Comparison of ENCODE assay signal across 23 mouse cellular contexts in the genomic region with DNA sequence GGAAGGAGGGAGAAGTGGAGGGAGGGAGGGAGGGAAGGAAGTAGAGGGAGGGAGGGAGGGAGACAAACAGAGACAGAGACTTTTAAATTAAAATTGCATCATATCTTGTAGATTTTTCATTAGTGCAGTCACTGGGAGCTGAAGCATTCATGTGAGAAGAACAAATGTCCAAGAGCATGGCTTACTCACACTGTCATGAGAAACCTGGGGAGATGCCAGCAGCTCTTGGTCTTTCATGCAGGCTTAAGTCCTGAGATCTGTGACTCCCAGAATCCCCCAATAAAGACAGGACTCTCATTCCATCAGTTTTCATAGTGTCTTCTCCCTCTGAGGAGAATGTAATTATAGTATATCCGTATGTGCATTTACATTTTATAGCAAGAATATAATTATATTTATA. TPM values are rescaled to one million over a fixed set of nuclear protein-coding genes. Genes with fewer than 3 reads are reported as not detected.
DNase-seq lines count a peak whose midpoint lies in the region; ATAC-seq and TF ChIP-seq lines count a peak whose summit lies in the region.
"Had no signal": no experiment of that assay in that cellular context is flagged by ENCODE, and none has a peak within 500 bp of the region (broad histone marks: within the 10 kb centered on the region; RNA-seq: fewer than 3 reads in every experiment).

No protein-coding gene starts in this region.

- no peaks in the 10 kb centered on the region for H3K36me3 ChIP-seq in heart, embryonic 10.5 days
- H3K36me3 ChIP-seq in lung, postnatal 0 days (ENCODE audit: insufficient read depth, low read length), result no peaks in the 10 kb centered on the region
- H3K36me3 ChIP-seq in C2C12 (ENCODE audit: control insufficient read depth, insufficient read depth), result no peaks in the 10 kb centered on the region
- no peaks in the 10 kb centered on the region for H3K36me3 ChIP-seq in intestine, embryonic 16.5 days (ENCODE audit: control insufficient read depth, insufficient read depth, low read length)
- H3K36me3 ChIP-seq: G1E; heart, embryonic 13.5 days; limb, embryonic 13.5 days; midbrain, embryonic 13.5 days; neural tube, embryonic 15.5 days; stomach, embryonic 15.5 days had no signal

- no peak for TF ChIP-seq EP300 in lung, postnatal 0 days (IDR thresholded peaks at IDR 0.05)

- no peak overlapping the region for H3ac ChIP-seq in C2C12 (ENCODE audit: control insufficient read depth, insufficient read length, low read depth)

- no peaks in the 10 kb centered on the region for H3K4me1 ChIP-seq in heart, embryonic 10.5 days
- H3K4me1 ChIP-seq in lung, postnatal 0 days (ENCODE audit: insufficient read depth, low read depth, low read length), result no peaks in the 10 kb centered on the region
- no peaks in the 10 kb centered on the region for H3K4me1 ChIP-seq in intestine, embryonic 16.5 days (ENCODE audit: control insufficient read depth, insufficient read depth, low read length)
- H3K4me1 ChIP-seq: limb, embryonic 13.5 days; midbrain, embryonic 13.5 days; neural tube, embryonic 15.5 days; stomach, embryonic 15.5 days had no signal

- TF ChIP-seq CTCF in lung, postnatal 0 days (IDR thresholded peaks at IDR 0.05), result no peak
- no peak for TF ChIP-seq CTCF in C2C12 (IDR thresholded peaks at IDR 0.05; ENCODE audit: control insufficient read depth, insufficient read depth, insufficient read length)

- H3K79me3 ChIP-seq in C2C12 (ENCODE audit: low read depth), result no peaks in the 10 kb centered on the region

- peak; percentile 4 to 11 for DNase-seq in heart, adult 18-20 months
- no peak for DNase-seq in heart, embryonic 10.5 days (ENCODE audit: low spot score)
- DNase-seq in lung, postnatal 0 days (ENCODE audit: low spot score), result peak; percentile 34
- no peak for DNase-seq in lung, postnatal 25 days (ENCODE audit: low spot score)
- DNase-seq in 3T3-L1 (ENCODE audit: low read depth, low spot score), result peak; percentile 67
- DNase-seq: adrenal gland, postnatal 10 days; cerebellum, adult 11-12 months; gastrocnemius, postnatal 14 days; kidney, adult 11 months; kidney, postnatal 14 days; retina, postnatal 1 day; right cerebral cortex, postnatal 14 days had no signal

- no peak overlapping the region for H3K4me3 ChIP-seq in heart, embryonic 10.5 days
- no peak overlapping the region for H3K4me3 ChIP-seq in lung, postnatal 0 days (ENCODE audit: low read depth, low read length)
- no peak overlapping the region for H3K4me3 ChIP-seq in C2C12 (ENCODE audit: insufficient read depth, poor library complexity, severe bottlenecking)
- H3K4me3 ChIP-seq in intestine, embryonic 16.5 days (ENCODE audit: low read length), result no peak overlapping the region
- H3K4me3 ChIP-seq: heart, embryonic 13.5 days; limb, embryonic 13.5 days; midbrain, embryonic 13.5 days; neural tube, embryonic 15.5 days; stomach, embryonic 15.5 days had no signal

- H3K9me3 ChIP-seq in heart, embryonic 10.5 days, result no peaks in the 10 kb centered on the region
- H3K9me3 ChIP-seq in lung, postnatal 0 days (ENCODE audit: low read length), result no peaks in the 10 kb centered on the region
- no peaks in the 10 kb centered on the region for H3K9me3 ChIP-seq in intestine, embryonic 16.5 days (ENCODE audit: control insufficient read depth, low read length)
- H3K9me3 ChIP-seq: G1E; heart, embryonic 13.5 days; limb, embryonic 13.5 days; midbrain, embryonic 13.5 days; neural tube, embryonic 15.5 days; stomach, embryonic 15.5 days had no signal

- no peaks in the 10 kb centered on the region for H3K79me2 ChIP-seq in C2C12 (ENCODE audit: control insufficient read depth, insufficient read depth)

- ATAC-seq in lung, postnatal 0 days, result no peak
- ATAC-seq in intestine, embryonic 16.5 days, result no peak
- no peak for ATAC-seq in inflammation-experienced regulatory T-cells, adult 6 months
- ATAC-seq: forebrain, embryonic 14.5 days; midbrain, embryonic 13.5 days had no signal

- H3K27ac ChIP-seq in heart, embryonic 10.5 days, result no peak overlapping the region
- H3K27ac ChIP-seq in lung, postnatal 0 days (ENCODE audit: low read length), result no peak overlapping the region
- H3K27ac ChIP-seq in intestine, embryonic 16.5 days (ENCODE audit: low read length), result no peak overlapping the region
- H3K27ac ChIP-seq: limb, embryonic 13.5 days; midbrain, embryonic 13.5 days; neural tube, embryonic 15.5 days; stomach, embryonic 15.5 days had no signal

- H3K27me3 ChIP-seq in heart, embryonic 10.5 days (ENCODE audit: insufficient read depth, poor library complexity, severe bottlenecking), result no peaks in the 10 kb centered on the region
- H3K27me3 ChIP-seq in lung, postnatal 0 days (replicated peaks; ENCODE audit: insufficient read depth, low read length), result no peaks in the 10 kb centered on the region
- H3K27me3 ChIP-seq in C2C12 (ENCODE audit: control insufficient read depth, insufficient read depth, insufficient read length), result no peaks in the 10 kb centered on the region
- no peaks in the 10 kb centered on the region for H3K27me3 ChIP-seq in intestine, embryonic 16.5 days (replicated peaks; ENCODE audit: control insufficient read depth, insufficient read depth, low read length)
- H3K27me3 ChIP-seq: heart, embryonic 13.5 days; limb, embryonic 13.5 days; midbrain, embryonic 13.5 days; neural tube, embryonic 15.5 days; stomach, embryonic 15.5 days had no signal

- WGBS in heart, embryonic 10.5 days, result 84% methylated on average over 1 of the region's 1 CpGs
- 87% methylated on average over 1 of the region's 1 CpGs for WGBS in lung, postnatal 0 days
- 86% methylated on average over 1 of the region's 1 CpGs for WGBS in intestine, embryonic 16.5 days

- H3K9ac ChIP-seq in lung, postnatal 0 days (replicated peaks; ENCODE audit: low read depth), result no peak overlapping the region
- H3K9ac ChIP-seq in intestine, embryonic 16.5 days (ENCODE audit: low read depth, low read length), result no peak overlapping the region
- H3K9ac ChIP-seq: heart, embryonic 13.5 days; limb, embryonic 13.5 days; midbrain, embryonic 13.5 days; neural tube, embryonic 15.5 days; stomach, embryonic 15.5 days had no signal

- no peak overlapping the region for H3K4me2 ChIP-seq in lung, postnatal 0 days (replicated peaks; ENCODE audit: low read depth, low read length)
- no peak overlapping the region for H3K4me2 ChIP-seq in intestine, embryonic 16.5 days (ENCODE audit: low read depth, low read length)
- H3K4me2 ChIP-seq: heart, embryonic 13.5 days; limb, embryonic 13.5 days; liver, embryonic 11.5 days; midbrain, embryonic 13.5 days; neural tube, embryonic 15.5 days; stomach, embryonic 15.5 days had no signal

TF ChIP-seq in C2C12, 6 proteins besides CTCF, POLR2A, EP300 and RAD21:
- no peak for TF ChIP-seq USF1 (IDR thresholded peaks at IDR 0.05; ENCODE audit: low read depth)
- TF ChIP-seq CEBPB (IDR thresholded peaks at IDR 0.05; ENCODE audit: low read depth), result peak; percentile 5
TF ChIP-seq in C2C12: peak in this region for 1.

RNA-seq across cellular contexts. Expression of a gene that starts 28.4 kb away (rescaled TPM):
- total RNA-seq in heart, adult 18-20 months (2021), result 10 to 100 TPM; 31.9 to 32.5 TPM
- 150 and 180 TPM in 2 replicates for polyA plus RNA-seq in heart, embryonic 10.5 days (2016; fragmentation: Nextera tagmentation; extraction: Ambion mirVana)
- 40.1 and 40.5 TPM in 2 replicates for polyA plus RNA-seq in lung, postnatal 0 days (2015; fragmentation: Nextera tagmentation; extraction: Ambion mirVana)
- polyA plus RNA-seq in C2C12 (2012; fragmentation: generic; extraction: Trizol), result 99.9 TPM
- 95.2 and 110 TPM in 2 replicates for polyA plus RNA-seq in intestine, embryonic 16.5 days (2015; fragmentation: Nextera tagmentation; extraction: Ambion mirVana)
- 100 to 1,000 TPM in 1 of 3 experiments, 10 to 100 TPM in 2; 40.9 to 169 (median 51.5) TPM for polyA plus RNA-seq in inflammation-experienced regulatory T-cells, adult 6 months (2017; shearing (Covaris generic))

Comparison
In these comparisons a context has a peak if more than half of its experiments do, and no peak if none do; other contexts are left out.
1. DNase-seq: peak in heart, adult 18-20 months (2 of 2), lung, postnatal 0 days (single experiment) and 3T3-L1 (single experiment); none in heart, embryonic 10.5 days (single experiment) and lung, postnatal 25 days (single experiment).